Mouse (Mus musculus) heart, adult 8-10 months (tissue): ENCODE data around the gene Zfp942. TPM values are rescaled to one million over a fixed set of nuclear protein-coding genes. Genes with fewer than 3 reads are reported as not detected.
A peak's percentile ranks its signal among the peaks of the same experiment; 100 is the strongest.

Source experiments
- DNase-seq: peaks from one replicate; pipeline ENCODE4 v3.0.0; 2022; ENCODE audit warnings: low spot score
- total RNA-seq, 4 experiments: library from RNA; stranded (reverse); gene quantifications; 2 replicates each; pipeline ENCODE4 v1.2.4; 2022

Gene Zfp942
- 1 to 10 TPM; 5.0 to 6.3 (median 5.6) TPM for total RNA-seq

GRCm38 (mm10) chr17:21962107-21962907 is at the start of gene Zfp942, which contains the start of gene Zfp943:
Gene Zfp942 (minus strand): TSS chr17:21962464.
Gene Zfp943 (plus strand): TSS chr17:21962552.
- peak; percentile 83 for DNase-seq

DNA sequence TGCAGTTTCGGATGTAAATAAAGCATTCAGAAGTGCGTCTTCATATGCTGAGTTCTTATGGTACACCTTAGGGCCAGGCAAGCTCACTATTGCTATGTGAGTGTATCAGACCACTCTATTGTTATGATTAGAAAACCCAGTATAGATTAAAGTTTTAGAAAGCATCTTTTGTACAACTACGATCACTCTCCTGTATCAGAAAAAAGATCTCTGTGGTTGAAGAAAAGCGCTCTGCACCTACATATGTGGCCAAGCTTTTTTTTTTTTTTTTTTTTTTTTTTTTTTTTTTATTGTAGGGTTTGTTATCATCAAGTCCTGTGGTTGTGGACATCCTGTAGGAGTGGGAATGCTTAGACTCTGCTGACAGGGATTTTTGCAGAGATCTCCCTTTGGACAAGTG is 1.0 kb upstream of the Zfp942 start:
- no peak for DNase-seq

DNA sequence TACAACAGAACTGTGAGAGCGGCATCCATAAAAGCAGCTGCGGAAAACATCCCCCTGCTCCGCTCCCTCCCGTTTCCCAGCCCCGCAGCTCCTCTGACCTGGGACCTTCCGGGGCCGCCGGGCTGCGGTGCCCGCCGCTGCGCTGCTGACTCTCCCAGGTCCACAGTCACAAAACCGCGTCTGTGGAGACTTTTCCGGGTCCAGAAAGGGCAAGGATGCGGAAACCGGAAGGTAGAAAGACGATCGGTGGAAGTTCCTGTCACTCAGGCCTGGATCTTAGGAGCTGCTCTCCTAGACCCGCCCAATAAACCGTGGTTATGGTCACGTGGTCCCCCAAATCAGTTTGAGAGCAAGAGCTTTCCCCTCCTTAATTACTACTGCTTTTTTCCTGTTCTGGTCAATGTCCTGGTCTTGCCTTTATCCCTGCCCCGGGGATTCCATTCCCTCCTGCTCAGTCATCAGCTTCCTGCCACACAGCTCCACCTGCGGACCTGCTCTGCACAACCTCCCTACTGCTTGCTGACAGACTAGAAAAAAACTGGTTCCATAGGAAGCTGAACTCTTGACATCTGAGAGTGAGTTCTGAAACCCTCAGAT is 52.7 kb downstream of the Zfp942 start, which contains the start of gene Zfp995:
TSS of gene Zfp995 (minus strand) at position 471 of the 597 bp plus-strand sequence.
- peak; percentile 69 for DNase-seq

- DNase-seq, result no peak
These were observed 53.2 kb downstream of the Zfp942 start for GRCm38 (mm10) chr17:21909039-21909438.

Other genes with a start within 250 kb of the Zfp942 start
- gene Zfp229, start 231.7 kb downstream of the Zfp942 start, total RNA-seq, result 1 to 10 TPM; 3.6 to 6.7 (median 5.1) TPM
- gene Zfp820, start 116.7 kb downstream of the Zfp942 start, total RNA-seq, result under 1 TPM; 0.76 to 0.88 (median 0.81) TPM
- gene Zfp995, start 52.5 kb downstream of the Zfp942 start, total RNA-seq, result 1 to 10 TPM in 2 of 4 experiments, under 1 TPM in 2; 0.40 to 1.5 (median 1.2) TPM
- 10 to 100 TPM; 17.1 to 21.9 (median 19.1) TPM for gene Zfp943, start 88 bp upstream of the Zfp942 start, total RNA-seq
- gene Zfp947, start 203.7 kb upstream of the Zfp942 start, total RNA-seq, result 1 to 10 TPM in 3 of 4 experiments, under 1 TPM in 1; 0.57 to 1.5 (median 1.3) TPM